Mouse (Mus musculus): ENCODE data around the gene Ube4a. TPM values are rescaled to one million over a fixed set of nuclear protein-coding genes. Genes with fewer than 3 reads are reported as not detected.

Gene Ube4a
- polyA plus RNA-seq, 1 experiment, result 13.7 TPM

DNA sequence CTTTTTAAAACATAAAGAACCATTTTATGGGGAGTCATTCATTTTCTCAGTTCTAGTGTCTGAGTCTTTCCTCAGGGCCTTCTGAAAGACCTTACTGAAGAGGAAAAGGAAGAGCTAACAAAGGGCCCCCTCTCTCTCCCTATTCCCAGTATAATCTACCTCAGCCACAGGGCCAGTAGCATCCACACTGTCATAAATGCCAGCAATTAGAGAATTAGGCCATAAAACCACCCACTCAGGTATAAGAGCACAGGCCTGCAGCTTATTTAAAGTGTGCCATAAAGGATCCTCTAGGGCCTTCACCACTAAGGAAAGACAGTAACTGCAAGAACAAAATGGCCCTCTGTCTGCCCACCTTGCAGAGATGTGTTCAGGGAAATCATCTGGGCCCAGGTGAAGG, 91.2 kb downstream of the Ube4a start:
- Histone ChIP-seq H3K79me2 (ENCODE audit: control insufficient read depth, insufficient read depth) (peaks cover 100% of the 10 kb centered on the region), H3K27me3 (ENCODE audit: control insufficient read depth, insufficient read depth, insufficient read length) (no peaks in the 10 kb centered on the region), H3K36me3 (ENCODE audit: control insufficient read depth, insufficient read depth) (peaks cover 17% of the 10 kb centered on the region), H3K79me3 (ENCODE audit: low read depth) (peaks cover 94% of the 10 kb centered on the region), H3K4me3 (ENCODE audit: insufficient read depth, poor library complexity, severe bottlenecking) (no peak overlapping the region), H3ac (ENCODE audit: control insufficient read depth, insufficient read length, low read depth) (no peak overlapping the region)
- TF ChIP-seq MAX (IDR thresholded peaks at IDR 0.05), result no peak
- TF ChIP-seq FOSL1 (IDR thresholded peaks at IDR 0.05; ENCODE audit: insufficient read depth, low read length, poor library complexity, severe bottlenecking), result no peak
- TF ChIP-seq MYOG (IDR thresholded peaks at IDR 0.05; ENCODE audit: control insufficient read depth, extremely low read depth, insufficient read length), result no peak

DNA sequence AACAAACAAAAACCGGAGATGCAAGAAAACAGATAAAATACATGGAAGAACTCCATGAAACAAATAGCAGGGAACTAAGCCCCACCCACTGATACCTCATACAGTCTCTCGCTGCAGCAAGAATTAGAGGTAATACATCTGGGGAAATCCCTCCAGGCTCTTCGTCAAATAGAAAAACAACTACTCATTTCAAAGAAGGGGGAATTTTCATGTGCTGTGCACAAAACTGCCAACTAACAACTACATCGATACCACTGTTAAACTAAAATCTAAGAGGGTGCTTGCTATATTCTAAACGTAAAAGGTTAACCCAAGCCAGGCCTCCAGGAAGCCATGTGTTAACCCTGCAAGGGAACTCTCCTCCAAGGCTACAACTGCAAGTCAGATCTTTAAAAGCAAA, 91.7 kb downstream of the Ube4a start:
- H3K79me3 ChIP-seq (ENCODE audit: low read depth), result peaks cover 94% of the 10 kb centered on the region
- H3K79me2 ChIP-seq (ENCODE audit: control insufficient read depth, insufficient read depth), result peaks cover 100% of the 10 kb centered on the region
- peaks cover 16% of the 10 kb centered on the region for H3K36me3 ChIP-seq (ENCODE audit: control insufficient read depth, insufficient read depth)
- H3K27me3 ChIP-seq (ENCODE audit: control insufficient read depth, insufficient read depth, insufficient read length), result no peaks in the 10 kb centered on the region
- no peak overlapping the region for H3ac ChIP-seq (ENCODE audit: control insufficient read depth, insufficient read length, low read depth)
- no peak overlapping the region for H3K4me3 ChIP-seq (ENCODE audit: insufficient read depth, poor library complexity, severe bottlenecking)
- TF ChIP-seq MAX (IDR thresholded peaks at IDR 0.05) (no peak), CEBPB (IDR thresholded peaks at IDR 0.05; ENCODE audit: low read depth) (no peak), MYOG (IDR thresholded peaks at IDR 0.05; ENCODE audit: control insufficient read depth, extremely low read depth, insufficient read length) (no peak), CTCF (IDR thresholded peaks at IDR 0.05; ENCODE audit: control insufficient read depth, insufficient read depth, insufficient read length) (no peak), USF1 (IDR thresholded peaks at IDR 0.05; ENCODE audit: low read depth) (no peak), MYOD1 (IDR thresholded peaks at IDR 0.05; ENCODE audit: control insufficient read depth, insufficient read length, low read depth) (no peak)

Other genes starting within 250 kb of the Ube4a start
- 96.8 TPM for gene Phldb1, start 230.4 kb downstream of the Ube4a start, polyA plus RNA-seq (2012; fragmentation: generic; extraction: Trizol)
- gene Arcn1, start 197.8 kb downstream of the Ube4a start, polyA plus RNA-seq (2012; fragmentation: generic; extraction: Trizol), result 46.6 TPM
- gene Ift46, start 197.7 kb downstream of the Ube4a start, polyA plus RNA-seq (2012; fragmentation: generic; extraction: Trizol), result 76.1 TPM
- gene Tmem25, start 166.3 kb downstream of the Ube4a start, polyA plus RNA-seq (2012; fragmentation: generic; extraction: Trizol), result 0.46 TPM
- gene Ttc36, start 162.5 kb downstream of the Ube4a start, polyA plus RNA-seq (2012; fragmentation: generic; extraction: Trizol), result not detected
- gene Kmt2a, start 84.3 kb downstream of the Ube4a start, polyA plus RNA-seq (2012; fragmentation: generic; extraction: Trizol), result 5.6 TPM
- gene Atp5l, start 44.9 kb downstream of the Ube4a start, polyA plus RNA-seq (2012; fragmentation: generic; extraction: Trizol), result 734 TPM
- gene Cd3g, start 14.8 kb upstream of the Ube4a start, polyA plus RNA-seq (2012; fragmentation: generic; extraction: Trizol), result not detected
- not detected for gene Cd3d, start 16.2 kb upstream of the Ube4a start, polyA plus RNA-seq (2012; fragmentation: generic; extraction: Trizol)
- not detected for gene Cd3e, start 44.0 kb upstream of the Ube4a start, polyA plus RNA-seq (2012; fragmentation: generic; extraction: Trizol)
- not detected for gene Mpzl2, start 74.2 kb upstream of the Ube4a start, polyA plus RNA-seq (2012; fragmentation: generic; extraction: Trizol)
- gene Mpzl3, start 89.6 kb upstream of the Ube4a start, polyA plus RNA-seq (2012; fragmentation: generic; extraction: Trizol), result 0.35 TPM
- not detected for gene Jaml, start 113.6 kb upstream of the Ube4a start, polyA plus RNA-seq (2012; fragmentation: generic; extraction: Trizol)
- gene Scn2b, start 152.2 kb upstream of the Ube4a start, polyA plus RNA-seq (2012; fragmentation: generic; extraction: Trizol), result not detected
- gene Scn4b, start 172.8 kb upstream of the Ube4a start, polyA plus RNA-seq (2012; fragmentation: generic; extraction: Trizol), result 0.01 TPM
- gene BC049352, start 216.4 kb upstream of the Ube4a start, polyA plus RNA-seq (2012; fragmentation: generic; extraction: Trizol), result not detected
- not detected for gene Tmprss4, start 238.5 kb upstream of the Ube4a start, polyA plus RNA-seq (2012; fragmentation: generic; extraction: Trizol)